Mouse (Mus musculus): ENCODE data around the gene Asnsd1. TPM values are rescaled to one million over a fixed set of nuclear protein-coding genes. Genes with fewer than 3 reads are reported as not detected.
A peak's percentile ranks its signal among the peaks of the same experiment; 100 is the strongest.
"Not testable (repeated sequence)": the region's sequence is repeated elsewhere in the genome, so short reads cannot be mapped to it uniquely, and the experiment has no call there.

Asnsd1 gene
- total RNA-seq (2021): 10 to 100 TPM; 23.8 to 24.9 TPM
- long read RNA-seq, transcript Asnsd1-201 (6 exons, 2,442 nt): major isoform, 25 of 26 reads
- long read RNA-seq, partial matches to known transcripts: 1 of 26 reads
- long read RNA-seq, other reads (novel, unspliced or antisense): 0 of 26 reads

DNA sequence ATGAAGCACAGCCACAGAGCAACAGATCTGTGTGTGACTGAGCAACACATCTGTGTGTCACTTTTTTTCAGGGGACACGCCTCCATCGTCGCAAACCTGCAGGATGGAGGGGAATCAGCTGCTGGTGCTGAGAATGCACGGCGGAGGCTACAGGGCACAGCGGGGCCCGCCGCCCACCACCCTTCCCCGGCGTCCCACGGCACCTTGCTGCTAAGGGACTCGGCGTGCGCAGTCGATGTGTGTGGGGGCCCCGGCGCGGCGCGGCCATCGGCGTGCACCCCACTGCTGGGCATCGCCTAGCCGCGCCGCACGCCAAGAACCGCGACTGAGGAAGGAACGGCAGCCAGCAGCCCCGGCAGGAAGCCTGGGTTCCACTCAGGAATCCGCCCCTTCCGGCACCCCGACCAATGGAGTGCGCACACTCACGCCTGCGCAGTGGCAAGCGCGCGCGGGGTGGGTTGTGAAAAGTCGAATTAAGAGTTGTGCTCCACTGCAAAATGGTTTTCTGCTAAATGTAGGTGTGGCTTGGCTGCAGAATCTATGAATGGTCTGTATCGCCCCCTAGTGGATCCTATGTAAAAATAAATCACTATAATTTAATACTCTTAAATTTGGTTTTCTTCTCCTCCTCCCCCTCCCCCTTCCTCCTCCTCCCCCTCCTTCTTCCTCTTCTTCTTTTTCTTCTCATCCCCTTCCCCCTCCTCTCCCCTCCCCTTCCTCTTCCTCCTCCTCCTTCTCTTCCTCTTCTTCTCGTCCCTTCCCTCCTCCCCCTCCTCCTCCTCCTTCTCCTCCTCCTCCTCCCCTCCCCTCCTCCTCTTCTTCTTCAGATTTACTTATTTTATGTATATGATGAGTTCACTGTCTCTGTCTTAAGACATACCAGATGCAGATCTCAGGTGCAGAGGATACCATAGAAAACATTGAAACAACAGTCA lies at the start of gene Asnsd1, which contains the start of the genes Asdurf and Gm28551:
Gene Asnsd1, minus strand, starts transcription at position 426 of the 935 bp plus-strand sequence.
Gene Asdurf, minus strand, starts transcription at position 293 of the 935 bp plus-strand sequence.
Gene Gm28551, minus strand, starts transcription at position 341 of the 935 bp plus-strand sequence.
- peak; percentile 97 to 99 for DNase-seq (ENCODE audit: low spot score in 2 of 2)

GRCm38 (mm10) chr1:53393936-53394760 lies 41.6 kb upstream of the Asnsd1 start:
- DNase-seq (ENCODE audit: low spot score in 2 of 2): peak; percentile 1 to 2

- no peak for DNase-seq (ENCODE audit: low spot score in 2 of 2)
These were observed 36.2 kb upstream of the Asnsd1 start for GRCm38 (mm10) chr1:53388762-53389161.

- DNase-seq (ENCODE audit: low spot score in 2 of 2): no peak
These were observed 31.6 kb upstream of the Asnsd1 start for GRCm38 (mm10) chr1:53384085-53384688.

DNA sequence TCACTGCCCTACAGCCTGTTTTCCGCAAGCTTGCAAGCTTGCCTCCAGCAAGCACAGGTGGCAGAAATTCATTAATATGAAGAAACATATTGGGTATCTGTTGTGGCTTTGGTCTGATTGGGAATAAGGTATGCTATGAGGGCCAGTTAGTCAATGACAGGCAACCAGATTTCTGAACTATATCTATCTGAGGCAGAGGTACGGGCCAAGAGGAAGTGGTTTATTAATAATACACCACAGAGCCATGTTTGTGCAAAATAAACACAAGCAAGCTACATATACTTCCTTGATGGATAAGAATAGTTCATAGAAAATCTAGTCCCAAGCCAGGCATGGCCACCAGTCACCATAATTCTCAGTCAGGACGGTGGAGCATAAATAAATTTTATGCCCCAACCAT lies 25.2 kb upstream of the Asnsd1 start:
- no peak for DNase-seq (ENCODE audit: low spot score in 2 of 2)

DNA sequence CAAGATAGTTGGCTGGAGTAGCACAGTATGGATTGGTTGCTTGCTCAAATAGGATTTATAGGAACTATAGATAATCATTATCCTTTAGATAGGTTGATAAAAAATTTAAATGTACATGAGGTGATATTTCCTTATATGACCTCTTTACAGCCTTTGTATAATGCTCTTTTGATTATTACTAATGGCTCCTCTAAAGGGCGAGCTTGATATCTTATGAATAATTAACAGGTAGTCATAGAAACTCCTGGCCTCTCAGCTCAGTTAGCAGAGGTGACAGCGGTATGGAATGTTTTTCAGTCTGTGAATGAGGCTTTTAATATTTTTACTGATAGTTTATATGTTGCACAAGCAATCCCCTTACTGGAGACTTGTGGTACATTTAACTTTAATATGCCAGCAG lies 23.4 kb upstream of the Asnsd1 start:
- not testable (repeated sequence) for DNase-seq (ENCODE audit: low spot score in 2 of 2)

DNA sequence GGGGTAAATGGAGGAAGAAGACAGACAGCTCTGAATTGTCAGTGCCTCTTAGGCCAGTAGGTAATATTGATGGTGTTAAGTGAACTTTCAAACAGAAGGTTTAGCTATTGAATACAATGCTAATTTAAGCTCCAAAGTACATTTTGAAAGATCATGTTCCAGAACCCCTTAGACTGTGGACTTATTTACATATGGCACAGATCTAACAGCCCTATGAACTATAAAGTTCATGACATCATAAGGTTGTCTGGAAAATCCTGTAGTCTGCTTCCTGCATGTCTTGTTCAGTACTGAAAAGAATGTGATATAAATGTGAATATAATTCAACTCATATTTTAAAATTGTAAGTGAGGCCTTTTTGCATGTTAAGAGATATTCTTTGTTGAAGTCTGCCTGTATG lies 6.4 kb upstream of the Asnsd1 start:
- DNase-seq (ENCODE audit: low spot score in 2 of 2): no peak

DNA sequence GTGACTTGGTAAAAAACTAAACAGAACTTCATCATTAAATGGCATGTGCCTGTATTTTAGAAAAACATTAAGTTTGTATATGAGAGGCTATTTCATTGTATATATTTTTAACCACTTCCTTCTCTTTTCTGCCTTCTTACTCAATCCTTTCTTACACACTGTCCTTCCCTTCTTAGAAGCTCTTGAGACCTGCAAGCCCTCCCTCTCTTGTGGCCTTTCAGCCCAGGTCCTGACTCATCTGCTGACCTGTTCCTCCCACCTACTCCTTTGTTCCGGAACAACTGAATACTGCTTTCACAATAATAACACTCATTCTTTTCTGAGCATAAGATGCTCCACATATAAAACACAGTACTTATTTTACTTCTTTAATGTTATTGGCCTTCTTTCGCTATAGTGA lies 11.5 kb downstream of the Asnsd1 start:
- DNase-seq (ENCODE audit: low spot score in 2 of 2): no peak

GRCm38 (mm10) chr1:53337403-53337802 lies 15.1 kb downstream of the Asnsd1 start:
- not testable (repeated sequence) for DNase-seq (ENCODE audit: low spot score in 2 of 2)

DNA sequence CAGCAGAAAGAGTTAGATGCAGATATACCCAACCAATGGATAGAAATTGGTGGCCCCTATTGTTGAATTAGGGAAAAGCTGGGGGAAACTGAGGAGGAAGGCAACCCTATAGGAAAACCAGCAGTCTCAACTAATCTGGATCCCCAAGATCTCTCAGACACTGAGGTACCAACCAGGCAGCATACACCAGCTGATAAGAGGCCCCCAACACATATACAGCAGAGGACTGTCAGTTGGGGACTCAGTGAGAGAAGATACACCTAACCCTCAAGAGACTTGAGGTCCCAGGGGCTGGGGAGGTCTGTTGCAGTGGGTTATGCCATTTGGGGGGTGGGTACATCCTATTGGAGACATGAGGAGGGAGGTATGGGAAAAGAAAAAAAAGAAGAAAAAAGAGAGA lies 17.1 kb downstream of the Asnsd1 start:
- DNase-seq (ENCODE audit: low spot score in 2 of 2): no peak

DNA sequence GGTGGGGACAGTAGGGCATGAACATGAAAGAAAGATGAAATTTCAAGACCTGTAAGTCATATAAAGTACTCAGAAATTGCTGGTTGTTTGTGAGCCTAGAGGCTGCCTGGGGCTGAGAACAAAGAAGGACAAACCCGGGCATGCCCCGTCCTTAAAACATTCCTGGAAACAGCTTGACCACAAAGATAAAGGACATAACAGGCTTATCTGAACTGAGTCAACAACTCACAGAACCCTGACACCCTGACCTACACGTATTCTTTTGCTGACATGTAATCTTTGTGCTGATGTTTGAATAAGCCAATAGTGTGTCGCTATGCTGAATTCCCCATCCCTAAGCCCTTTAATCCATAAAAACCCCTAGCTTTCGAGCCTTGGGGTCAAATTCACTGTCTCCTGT lies 19.0 kb downstream of the Asnsd1 start:
- DNase-seq (ENCODE audit: low spot score in 2 of 2): not testable (repeated sequence)

- no peak for DNase-seq (ENCODE audit: low spot score in 2 of 2)
These were observed 27.6 kb downstream of the Asnsd1 start for GRCm38 (mm10) chr1:53324827-53325494.

DNA sequence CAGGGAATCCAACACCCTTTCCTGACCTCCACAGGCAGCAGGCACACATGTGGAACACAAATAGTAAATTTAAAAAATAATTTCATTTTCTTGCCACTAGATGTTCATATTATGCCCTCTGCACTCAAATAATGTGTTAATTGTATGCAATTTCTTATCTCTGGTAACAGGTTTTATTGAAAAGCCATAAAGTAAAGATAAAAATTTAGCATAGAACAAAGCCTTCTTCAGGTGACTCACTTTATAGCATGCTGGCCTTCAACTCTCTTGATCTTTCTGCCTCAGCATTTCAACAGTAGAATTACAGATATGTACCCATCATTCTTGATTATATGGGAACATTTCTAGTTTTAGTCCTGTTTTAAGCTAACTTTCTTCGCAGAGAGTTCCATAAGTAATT lies 28.3 kb downstream of the Asnsd1 start:
- DNase-seq (ENCODE audit: low spot score in 2 of 2): no peak

- no peak for DNase-seq (ENCODE audit: low spot score in 2 of 2)
These were observed 29.3 kb downstream of the Asnsd1 start for GRCm38 (mm10) chr1:53323254-53323653.

DNA sequence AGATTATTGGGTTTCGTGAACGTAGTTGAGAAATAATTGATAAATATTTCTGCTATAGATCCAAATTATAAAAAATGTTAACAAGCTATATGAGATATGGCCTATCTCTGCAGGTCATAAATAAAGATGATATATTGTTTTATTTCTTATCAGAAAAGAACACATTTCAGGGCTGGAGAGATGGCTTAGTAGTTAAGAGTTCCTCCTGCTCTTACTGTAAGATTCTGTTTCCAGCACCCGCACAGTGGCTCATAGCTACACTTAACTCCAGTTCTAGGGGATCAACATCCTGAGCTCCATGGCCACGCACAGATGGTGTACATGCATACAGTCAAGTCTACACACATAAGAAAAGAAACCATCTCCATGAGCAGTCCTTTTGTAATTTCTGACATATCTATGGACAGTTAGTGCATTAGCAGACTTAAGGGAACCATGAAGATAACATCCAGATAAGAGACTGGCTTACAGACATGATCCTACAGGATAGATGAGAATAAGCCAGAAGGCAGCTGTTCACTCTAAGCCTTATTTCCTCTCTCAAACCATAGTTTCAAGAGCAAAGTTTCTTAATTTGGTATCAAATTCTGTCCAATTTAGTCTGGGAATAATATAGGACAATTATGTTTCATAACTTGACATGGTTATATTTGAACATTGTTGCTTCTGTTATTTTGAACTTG lies 30.7 kb downstream of the Asnsd1 start:
- DNase-seq (ENCODE audit: low spot score in 2 of 2): no peak

- DNase-seq (ENCODE audit: low spot score in 2 of 2): peak; percentile 74 to 91
These were observed 39.3 kb downstream of the Asnsd1 start, which contains the start of gene Osgepl1 for GRCm38 (mm10) chr1:53312989-53313967. Gene Osgepl1, plus strand, starts transcription at chr1:53313624.

- no peak for DNase-seq (ENCODE audit: low spot score in 2 of 2)
These were observed 52.0 kb downstream of the Asnsd1 start for GRCm38 (mm10) chr1:53300506-53300905.

DNA sequence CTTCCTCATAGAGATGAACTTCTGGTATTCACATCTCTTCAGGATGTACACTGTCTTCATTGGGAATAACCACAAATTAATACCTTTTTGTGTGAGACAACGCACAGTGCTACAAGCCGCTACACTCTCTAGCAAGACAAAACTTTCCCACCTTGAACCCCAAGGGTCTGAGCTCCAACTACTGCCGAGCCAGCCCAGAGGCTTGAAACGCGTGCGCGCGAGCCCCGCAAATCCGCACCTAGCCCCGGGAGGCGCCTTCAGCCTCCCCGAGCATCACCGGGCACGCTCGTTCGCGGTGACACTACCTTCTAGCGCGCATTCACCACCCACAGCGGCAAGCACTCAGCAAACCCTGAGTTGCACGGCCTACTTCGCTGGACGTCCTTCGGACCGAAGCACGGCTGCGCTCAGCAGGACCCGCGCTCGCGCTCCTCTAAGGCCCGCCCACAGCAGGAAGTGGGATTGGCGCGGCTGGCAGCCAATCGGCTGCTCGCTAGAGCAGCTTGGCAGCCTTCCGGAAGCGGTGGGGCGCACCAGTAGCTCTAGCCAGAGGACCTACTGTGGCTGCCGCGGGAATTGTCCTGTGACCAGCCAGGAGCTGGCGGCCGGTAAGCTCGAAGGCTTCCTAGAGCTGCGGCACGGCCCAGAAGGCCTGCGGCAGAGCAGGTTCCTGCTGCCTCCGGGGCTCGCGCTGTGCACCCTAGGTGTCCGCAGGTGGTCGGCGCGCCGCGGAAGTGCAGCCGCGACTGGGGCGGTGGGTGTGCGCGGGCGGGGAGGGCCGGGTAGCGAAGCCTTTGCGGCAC lies 55.8 kb downstream of the Asnsd1 start, which contains the start of the genes Pms1, Ormdl1 and Gm28778:
Gene Pms1, minus strand, starts transcription at position 438 of the 803 bp plus-strand sequence.
Gene Ormdl1, plus strand, starts transcription at position 515 of the 803 bp plus-strand sequence.
Gene Gm28778, plus strand, starts transcription at position 531 of the 803 bp plus-strand sequence.
- DNase-seq (ENCODE audit: low spot score in 2 of 2): peak; percentile 91 to 97
